Mouse (Mus musculus) splenic B cell, adult 2 months (primary cell): ENCODE measurements around the gene Ccnjl.
A peak's percentile ranks its signal among the peaks of the same experiment; 100 is the strongest.

Experiments
- DNase-seq: peaks from one replicate; pipeline ENCODE4 v3.0.0-alpha.2; 2011; ENCODE audit warnings: low read depth, low spot score
- H3K27me3 ChIP-seq: 2 replicates; pipeline ENCODE4 v1.6.1; 2012; ENCODE audit warnings: mild to moderate bottlenecking, low read length, moderate library complexity, mixed read lengths; ENCODE audit not compliant: control insufficient read depth, poor library complexity, insufficient read depth, severe bottlenecking
- H3K36me3 ChIP-seq: 2 replicates; pipeline ENCODE4 v1.6.1; 2012; ENCODE audit warnings: mild to moderate bottlenecking, low read length, moderate library complexity, mixed read lengths; ENCODE audit not compliant: control insufficient read depth, poor library complexity, insufficient read depth, severe bottlenecking

The Ccnjl gene

DNA sequence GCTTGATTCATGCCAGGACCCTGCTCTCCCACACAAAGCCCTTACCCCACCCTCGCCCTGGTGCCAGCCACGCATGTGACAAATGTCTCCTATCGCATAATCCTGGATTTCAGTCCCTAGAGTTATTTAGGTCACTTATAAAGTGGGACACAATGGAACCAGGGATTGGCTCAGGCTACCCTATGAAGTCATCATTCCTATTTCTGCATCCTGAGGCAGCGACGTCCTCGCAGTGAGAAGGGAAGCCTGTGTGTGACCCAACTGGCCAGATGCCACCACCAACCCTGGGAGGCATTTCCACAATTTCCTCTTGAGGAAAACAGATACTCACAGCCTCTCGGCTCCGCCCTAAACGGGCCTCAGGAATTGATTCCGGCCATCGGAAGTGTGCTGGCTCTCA, 41.0 kb downstream of the Ccnjl start:
- no peak for DNase-seq
- H3K36me3 ChIP-seq: no peaks in the 10 kb centered on the region

DNA sequence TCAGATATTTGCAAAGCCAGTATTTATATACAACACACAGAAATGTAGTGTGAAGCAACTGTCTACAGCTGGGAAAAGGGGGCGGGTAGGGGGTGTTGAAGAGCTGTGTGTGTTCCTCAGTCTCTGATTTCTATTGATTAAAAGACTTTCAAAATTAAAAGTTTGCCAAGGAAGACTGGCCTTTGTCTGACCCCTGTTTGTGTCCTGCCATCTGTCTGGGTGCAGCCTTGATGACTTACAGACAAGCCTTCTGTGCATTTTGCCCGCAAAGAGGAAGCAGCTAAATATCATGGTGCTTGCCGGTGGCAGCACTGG, 46.4 kb downstream of the Ccnjl start:
- no peaks in the 10 kb centered on the region for H3K36me3 ChIP-seq
- no peaks in the 10 kb centered on the region for H3K27me3 ChIP-seq
- no peak for DNase-seq

More for the DNA sequence above, 41.0 kb downstream of the Ccnjl start:
- no peaks in the 10 kb centered on the region for H3K27me3 ChIP-seq

- Histone ChIP-seq H3K27me3 (no peaks in the 10 kb centered on the region), H3K36me3 (no peaks in the 10 kb centered on the region)
- no peak for DNase-seq
Measured at GRCm38 (mm10) chr11:43575376-43576151, 47.0 kb downstream of the Ccnjl start.

DNA sequence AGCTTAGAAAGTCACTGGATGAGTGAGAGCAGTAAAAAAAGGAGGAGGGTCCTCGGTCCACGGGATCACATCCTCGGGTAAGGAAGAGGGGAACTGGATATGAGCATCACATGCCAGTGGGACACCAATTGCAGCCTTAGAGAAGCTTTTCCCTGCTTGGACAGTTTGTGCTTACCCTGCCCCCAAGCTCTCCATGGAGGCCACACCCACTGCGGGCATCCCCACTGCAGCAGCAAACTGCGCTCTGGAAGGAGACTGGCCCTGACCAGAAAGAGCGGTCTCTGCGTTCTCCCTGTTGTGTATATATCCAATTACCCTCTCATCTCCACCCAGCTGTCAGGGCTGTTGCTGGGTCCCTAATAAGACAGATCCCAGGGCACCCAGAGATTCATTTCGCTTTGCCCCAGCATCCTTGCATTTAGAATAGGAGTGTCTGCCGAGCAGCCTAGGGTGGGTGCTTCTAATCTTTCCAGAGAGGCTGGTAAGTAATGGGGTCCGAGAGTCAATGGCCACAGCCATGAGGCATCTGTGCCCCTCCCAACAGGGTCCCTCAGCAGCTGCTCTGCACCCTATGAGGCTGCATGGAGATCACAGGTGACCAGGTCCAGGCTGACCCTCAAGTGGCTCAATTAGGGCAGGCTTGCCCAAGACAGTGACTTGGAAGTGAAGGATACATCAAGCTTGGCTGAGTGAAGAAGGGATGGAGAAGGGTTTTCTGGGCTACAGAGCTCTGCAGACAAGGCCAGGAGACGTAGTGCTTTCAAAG, 49.3 kb downstream of the Ccnjl start:
- no peak for DNase-seq
- no peaks in the 10 kb centered on the region for H3K27me3 ChIP-seq
- no peaks in the 10 kb centered on the region for H3K36me3 ChIP-seq

GRCm38 (mm10) chr11:43585211-43586005, 56.8 kb downstream of the Ccnjl start:
- H3K27me3 ChIP-seq: no peaks in the 10 kb centered on the region; the same call in 1 of the 2 replicates
- DNase-seq: no peak
- H3K36me3 ChIP-seq: no peaks in the 10 kb centered on the region

- Histone ChIP-seq H3K27me3 (no peaks in the 10 kb centered on the region; the same call in 1 of the 2 replicates), H3K36me3 (no peaks in the 10 kb centered on the region)
- DNase-seq: peak; percentile 49
Measured at GRCm38 (mm10) chr11:43586324-43587090, 57.9 kb downstream of the Ccnjl start, which contains the start of gene 4933415A04Rik. Gene 4933415A04Rik, plus strand, starts transcription at chr11:43587040.

DNA sequence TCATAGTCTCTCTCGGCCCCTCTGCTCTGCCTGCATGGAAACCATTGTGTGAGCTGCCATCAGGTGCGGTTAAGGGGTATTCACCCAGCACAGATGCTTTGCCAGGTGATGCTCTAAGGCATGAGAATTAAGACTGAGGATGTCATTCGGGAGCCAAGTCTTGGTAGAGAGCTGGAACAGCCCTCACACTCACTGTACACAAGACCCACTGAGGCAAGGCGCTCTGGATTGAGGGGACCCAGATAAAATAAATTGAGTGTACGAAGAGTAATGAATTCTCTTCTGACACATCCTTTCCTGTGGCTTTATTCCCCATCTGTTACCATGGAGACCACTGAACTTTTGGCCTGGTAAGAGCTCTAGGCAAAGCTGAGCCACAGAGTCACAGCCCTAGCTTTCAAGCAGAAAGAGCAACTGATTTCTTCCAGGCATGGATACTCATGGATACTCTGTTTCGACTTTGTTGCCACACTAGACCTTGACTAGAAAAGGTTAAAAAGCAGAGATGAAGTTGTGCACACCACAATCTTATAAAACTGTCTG, 61.0 kb downstream of the Ccnjl start:
- no peaks in the 10 kb centered on the region for H3K36me3 ChIP-seq
- no peak for DNase-seq
- no peaks in the 10 kb centered on the region; the same call in 1 of the 2 replicates for H3K27me3 ChIP-seq

GRCm38 (mm10) chr11:43601440-43601839, 72.9 kb downstream of the Ccnjl start, which contains the start of gene Fabp6:
Gene Fabp6, minus strand, starts transcription at chr11:43601540.
- DNase-seq: no peak
- Histone ChIP-seq H3K36me3 (no peaks in the 10 kb centered on the region), H3K27me3 (no peaks in the 10 kb centered on the region)

DNA sequence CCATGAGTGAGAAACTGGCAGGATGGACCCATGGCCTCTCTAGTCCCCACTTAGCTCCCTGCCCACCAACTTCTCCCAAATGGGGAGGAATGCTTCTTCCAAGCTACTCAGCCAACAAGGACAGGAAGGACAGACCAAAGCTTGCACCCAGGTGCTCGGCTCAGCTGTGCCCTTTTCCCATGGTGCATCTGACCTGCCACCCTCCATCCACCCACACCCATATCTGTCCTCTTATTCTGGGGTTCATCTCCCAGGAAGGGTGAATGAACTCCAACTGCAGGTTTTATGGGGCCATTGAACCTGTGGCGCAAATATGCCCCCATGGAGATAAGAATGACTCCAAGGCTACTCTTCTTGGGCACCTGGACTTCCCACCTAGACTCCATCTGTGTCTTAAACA, 75.6 kb downstream of the Ccnjl start:
- DNase-seq: no peak
- no peaks in the 10 kb centered on the region for H3K27me3 ChIP-seq
- H3K36me3 ChIP-seq: no peaks in the 10 kb centered on the region

DNA sequence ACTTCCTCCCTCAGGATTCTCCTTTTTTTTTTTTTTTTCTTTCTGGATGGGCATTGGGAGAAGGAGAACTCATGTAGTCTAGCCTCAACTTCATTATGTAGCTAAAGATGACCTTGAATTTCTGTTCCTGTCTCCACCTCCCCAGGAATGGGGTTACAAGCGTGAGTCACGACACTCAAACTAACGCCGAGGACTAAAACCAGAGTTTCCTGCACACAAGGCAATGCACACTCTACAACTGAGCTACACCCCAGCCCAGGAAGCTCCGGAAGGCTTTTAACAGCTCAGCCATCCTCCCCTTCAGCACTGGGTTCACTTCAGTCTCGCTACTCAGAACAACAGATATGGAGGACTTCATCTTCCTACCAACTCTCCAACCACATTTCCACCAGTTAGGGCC, 76.3 kb downstream of the Ccnjl start:
- no peaks in the 10 kb centered on the region for H3K36me3 ChIP-seq
- DNase-seq: no peak
- H3K27me3 ChIP-seq: no peaks in the 10 kb centered on the region

DNA sequence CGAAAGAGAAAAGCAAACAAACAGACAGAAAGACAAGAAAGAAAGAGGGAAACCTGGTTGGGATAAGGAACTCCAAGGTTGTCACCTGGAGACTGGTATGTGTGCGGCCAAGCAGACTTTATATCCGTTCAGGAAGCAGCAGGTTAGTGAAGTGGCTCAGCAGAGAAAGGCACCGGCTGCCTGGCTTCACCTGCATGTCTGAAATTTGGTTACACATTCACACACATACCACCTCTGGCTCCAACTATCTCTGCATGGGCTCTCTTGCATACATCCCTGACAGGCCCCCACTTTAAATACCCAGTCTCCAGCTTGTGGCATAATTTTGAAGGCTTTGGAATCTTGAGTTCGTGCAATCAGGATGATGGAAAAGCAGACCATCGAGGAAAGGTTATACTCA, 77.3 kb downstream of the Ccnjl start:
- Histone ChIP-seq H3K27me3 (no peaks in the 10 kb centered on the region), H3K36me3 (no peaks in the 10 kb centered on the region)
- DNase-seq: no peak

DNA sequence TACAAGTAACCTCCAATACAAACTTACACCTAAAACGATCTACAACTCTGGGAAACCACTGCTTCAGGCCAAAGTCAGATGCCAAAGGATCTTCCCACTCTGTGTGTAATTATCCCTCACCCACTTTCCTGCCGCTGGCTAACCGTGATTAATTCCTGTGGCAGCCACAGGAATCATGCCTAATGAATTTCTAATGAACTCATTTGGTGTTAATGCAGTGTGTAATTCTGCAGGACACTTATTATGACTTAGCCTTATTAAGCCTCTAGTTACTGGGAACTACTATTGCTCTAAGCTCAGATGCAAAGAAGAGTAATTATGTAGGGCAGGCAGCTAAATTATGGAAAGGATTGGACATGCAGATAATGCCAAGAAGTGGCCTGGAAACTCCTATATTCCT, 79.9 kb downstream of the Ccnjl start:
- H3K27me3 ChIP-seq: no peaks in the 10 kb centered on the region
- DNase-seq: no peak
- no peaks in the 10 kb centered on the region for H3K36me3 ChIP-seq

DNA sequence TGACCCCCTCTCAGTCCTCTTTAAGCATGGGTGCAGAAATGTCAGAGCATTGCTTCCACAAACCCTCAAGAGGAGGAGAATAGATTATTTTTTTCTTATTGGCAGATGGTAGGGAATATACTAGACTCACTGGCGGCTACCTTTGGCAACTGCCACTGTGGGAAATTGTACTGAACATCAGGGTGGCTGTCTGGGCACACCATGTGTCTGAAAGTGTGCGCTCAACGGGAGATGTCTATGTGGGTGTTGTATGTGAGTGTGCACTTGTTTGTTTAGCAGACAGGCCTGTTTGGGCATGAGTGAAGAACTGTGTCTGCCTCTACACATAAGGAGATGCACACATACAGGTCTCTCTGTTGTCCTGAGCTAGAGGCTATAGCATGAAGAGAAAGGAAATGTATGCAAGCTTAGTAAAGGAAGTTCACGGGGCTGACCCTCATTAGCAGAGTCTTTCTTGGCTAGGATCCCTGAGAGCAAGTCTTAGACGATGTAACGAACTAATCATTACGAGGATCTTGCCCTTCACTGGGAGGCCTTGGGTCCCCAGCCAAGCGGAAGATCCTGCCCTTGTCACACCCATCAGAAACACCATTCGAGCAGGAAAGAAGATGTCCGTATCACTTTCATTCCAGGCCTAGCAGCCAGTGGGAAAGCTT, 81.5 kb downstream of the Ccnjl start:
- no peaks in the 10 kb centered on the region for H3K36me3 ChIP-seq
- no peaks in the 10 kb centered on the region for H3K27me3 ChIP-seq
- no peak for DNase-seq

DNA sequence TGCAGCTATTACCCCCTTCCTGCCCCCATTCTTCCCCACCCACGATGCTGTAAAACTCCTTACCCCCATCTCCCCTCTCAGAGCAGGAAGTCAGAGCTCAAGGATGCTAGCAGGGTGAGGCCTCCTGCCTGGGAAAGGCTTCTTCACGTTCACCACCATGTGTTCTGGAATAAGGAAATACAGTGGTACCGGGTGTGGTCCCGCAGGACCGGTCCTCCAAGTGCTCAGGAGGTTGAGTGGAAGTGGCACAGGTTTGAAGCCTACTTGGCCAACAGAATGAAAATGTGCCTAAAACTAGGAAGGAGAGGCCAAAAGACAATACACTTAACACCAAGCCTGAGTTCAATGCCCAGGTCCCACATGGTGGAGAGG, 82.1 kb downstream of the Ccnjl start:
- Histone ChIP-seq H3K27me3 (no peaks in the 10 kb centered on the region), H3K36me3 (no peaks in the 10 kb centered on the region)
- no peak for DNase-seq
